Mouse (Mus musculus) lung, postnatal 25 days (tissue): ENCODE measurements around the gene Polr2b.

Source experiments
- DNase-seq: peaks from one replicate; pipeline ENCODE4 v3.0.0; 2022; ENCODE audit warnings: low spot score

Polr2b gene

DNA sequence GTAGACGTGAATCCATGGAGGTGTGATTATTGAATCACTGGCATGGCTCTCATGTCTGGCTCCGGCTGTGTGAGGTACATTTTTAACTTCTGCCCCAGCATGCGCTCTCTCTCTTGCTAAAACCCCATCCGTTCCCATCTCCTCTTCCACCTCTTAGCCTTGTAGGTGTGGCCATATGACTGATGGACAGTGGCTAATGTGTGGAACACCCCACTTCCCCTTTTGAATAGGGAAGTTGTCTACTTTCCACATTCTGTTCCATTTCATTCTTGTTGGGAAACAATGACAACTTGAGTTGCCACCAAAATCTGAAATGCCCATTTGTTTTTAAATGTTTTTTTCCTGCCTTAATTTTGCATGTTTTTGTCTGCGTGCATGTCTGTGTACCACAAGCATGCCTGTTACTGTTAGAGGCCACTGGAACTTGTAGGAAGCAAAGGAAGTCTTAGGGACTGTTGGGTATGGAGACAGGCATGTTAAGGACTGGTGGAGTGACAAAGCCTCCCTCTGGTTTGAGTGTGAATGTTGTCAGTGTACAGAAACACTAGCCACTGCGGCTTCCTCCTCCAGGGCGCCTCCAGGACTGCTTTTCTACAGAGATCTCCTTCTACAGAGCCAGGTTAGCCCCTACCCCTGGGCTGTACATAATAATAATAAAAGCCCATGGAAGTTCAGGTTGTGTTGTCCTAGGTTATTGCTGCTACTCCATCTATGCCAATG lies 17.0 kb upstream of the Polr2b start:
- DNase-seq = peak; percentile 29

DNA sequence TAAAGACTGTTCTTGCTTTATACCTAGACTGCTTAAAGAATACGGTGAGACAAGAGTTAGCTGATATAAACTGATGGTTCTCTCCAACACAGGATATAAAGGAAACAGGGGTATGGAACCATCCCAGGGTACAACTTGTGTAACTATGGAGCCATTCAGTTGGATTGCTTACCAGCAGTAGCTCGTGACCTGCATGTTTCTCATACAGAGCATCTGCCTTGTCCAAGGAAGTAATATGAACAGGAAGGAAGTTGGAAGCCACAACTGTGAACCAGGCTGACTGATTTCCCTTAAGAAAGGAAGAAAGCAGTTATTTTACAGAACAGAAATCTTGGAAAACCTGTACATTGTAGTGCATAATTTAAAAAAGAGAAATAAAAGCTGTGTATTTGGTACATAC lies 10.5 kb upstream of the Polr2b start:
- no peak for DNase-seq

DNA sequence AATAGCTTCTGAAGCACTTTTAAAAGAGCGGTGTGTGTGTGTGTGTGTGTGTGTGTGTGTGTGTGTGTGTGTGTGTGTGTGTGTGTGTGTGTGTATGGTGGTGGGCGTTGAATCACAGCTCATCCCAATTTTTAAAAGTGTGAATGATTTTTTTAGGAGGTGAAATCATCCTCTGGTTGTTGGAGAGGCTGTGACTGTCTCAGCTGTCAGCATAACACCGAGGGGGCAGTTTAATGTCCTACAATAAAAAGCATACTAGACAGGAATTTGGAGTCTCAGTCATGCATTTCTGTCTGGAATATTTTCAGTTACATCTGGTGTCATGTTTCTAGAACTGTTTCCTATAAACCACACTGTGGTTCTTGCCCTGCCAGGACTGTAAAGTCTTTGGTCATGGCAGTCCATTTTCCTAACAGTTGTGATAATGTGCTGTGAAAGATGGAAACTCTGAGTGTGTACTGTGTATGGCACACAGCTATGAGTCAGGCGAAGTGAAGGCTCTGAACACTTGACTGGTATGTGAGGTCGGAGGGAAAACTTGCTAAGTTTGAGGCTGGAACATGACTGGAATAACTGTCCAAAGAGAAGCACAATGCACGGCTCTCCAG lies 8.5 kb upstream of the Polr2b start:
- no peak for DNase-seq

DNA sequence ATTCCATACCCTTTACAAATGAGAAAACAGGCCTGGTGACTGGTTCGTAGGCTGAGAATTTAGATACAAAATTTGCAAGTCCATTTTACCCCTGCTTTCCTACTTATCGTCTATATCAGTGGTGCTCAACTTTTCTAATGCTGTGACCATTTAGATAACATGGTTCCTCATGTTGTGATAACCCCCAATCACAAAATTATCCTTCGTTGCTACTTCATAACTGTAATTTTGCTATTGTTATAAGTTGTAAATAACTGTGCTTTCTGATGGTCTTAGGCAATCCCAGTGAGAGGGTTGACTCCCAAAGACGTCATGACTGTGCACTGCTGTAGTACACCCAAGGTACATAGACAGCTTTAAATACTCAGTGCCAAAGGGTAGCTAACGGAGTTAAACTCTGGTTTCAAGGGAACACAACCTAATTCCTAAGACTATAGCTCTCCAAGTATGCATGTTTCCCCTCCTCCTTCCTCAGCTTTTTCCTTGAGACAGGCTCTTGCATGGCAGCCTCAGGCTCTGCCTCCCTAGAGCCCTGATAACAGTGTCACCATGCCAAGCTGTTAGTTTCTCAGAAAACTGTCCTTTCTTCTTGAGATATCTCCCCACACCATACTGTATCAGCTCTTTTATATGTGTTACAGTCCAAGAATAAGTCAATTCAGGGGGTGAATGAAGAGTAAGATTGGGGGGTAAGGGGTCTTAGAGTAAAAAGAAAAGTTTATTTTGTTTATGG lies 2.0 kb upstream of the Polr2b start:
- no peak for DNase-seq

DNA sequence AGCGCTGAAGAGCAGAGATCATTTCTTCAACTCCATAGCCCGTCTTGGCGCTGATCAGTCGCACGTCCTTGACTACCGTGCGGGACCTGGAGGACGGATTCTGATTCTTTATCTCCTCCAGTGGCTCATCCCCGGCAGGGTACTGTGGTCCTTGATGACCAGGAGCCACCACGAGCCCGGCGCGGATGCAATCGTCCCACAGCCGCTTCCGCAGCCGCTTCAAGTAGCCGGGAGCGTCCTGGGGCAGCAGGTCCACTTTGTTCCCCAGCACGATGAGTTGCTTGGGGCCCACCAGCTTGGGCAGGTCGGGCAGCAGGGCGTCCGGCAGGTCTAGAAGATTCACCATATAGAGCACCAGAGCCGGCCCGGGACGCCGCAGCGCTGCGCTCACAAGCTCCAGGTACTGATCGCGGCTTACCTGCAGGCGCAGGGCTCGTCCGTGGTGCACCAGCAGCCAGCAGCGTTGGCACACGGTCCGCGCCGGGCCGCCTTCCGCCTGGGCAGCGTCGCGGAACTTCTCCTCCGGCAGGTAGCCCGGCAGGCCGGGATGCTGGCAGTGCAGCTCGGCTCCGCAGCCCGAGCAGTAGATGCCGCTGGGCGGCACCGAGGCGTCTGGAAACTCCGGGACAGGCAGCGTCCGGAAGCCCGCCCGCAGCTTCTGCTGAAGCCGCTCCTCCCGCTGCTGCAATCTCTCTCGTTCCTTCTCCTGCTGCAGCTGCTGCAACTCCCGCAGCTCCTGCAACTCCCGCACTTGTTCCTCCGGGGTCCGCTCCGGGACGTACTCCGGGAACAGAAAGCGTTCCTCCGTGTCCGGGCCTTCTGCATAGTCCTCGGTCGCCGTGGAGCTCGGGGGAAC lies 668 bp upstream of the Polr2b start:
- DNase-seq = peak; percentile 8

DNA sequence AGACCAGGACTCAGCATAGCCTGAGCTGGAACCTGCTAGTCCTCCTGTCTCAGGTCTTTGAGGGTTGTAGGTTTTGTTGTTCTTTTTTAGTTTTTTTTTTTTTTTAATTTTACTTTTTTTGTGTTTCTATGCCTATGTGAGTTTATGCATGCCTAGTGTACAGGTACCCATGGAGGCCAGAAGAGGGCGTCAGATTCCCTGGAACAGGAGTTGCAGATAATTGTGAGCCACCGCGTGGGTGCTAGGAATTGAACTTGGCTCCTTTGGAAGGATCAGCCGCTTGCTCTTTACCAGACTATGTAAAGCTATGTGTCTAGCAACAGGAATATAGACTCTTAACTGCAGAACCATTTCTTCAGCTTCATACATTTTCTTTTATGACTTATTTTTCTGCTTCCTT lies 4.3 kb downstream of the Polr2b start:
- no peak for DNase-seq

DNA sequence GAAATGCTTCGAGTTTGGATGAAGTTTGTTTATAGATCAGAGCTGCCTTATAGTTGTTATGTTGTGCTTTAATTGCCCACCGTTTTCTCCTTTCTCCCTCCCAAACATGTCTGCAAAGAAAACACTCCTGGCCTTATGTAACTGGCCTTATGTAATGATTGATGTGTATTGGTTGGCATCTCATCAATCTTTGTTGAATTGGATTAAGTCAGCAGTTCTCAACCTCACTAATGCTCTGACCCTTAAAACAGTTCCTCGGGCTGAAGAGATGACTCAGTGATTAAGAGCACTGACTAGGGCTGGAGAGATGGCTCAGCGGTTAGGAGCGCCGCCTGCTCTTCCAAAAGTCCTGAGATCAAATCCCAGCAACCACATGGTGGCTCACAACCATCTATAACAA lies 5.0 kb downstream of the Polr2b start:
- no peak for DNase-seq

DNA sequence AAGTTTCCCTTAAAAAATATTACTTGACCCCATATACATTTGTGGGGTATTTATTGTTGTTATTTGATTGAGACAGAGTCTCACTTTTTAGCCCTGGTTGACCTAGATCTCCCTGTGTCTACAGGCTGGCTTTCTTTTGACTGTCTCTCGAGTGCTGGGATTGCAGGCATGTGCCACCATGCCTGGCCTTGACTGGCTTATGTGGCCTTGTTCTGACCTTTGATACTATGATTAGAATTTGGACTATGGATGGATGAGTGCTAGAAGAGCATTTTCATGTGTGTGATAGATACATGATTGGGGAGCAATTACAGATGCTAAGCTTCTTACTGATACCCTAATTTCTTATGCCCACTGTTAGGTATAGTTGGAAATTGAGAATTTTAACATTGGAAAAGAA lies 15.0 kb downstream of the Polr2b start:
- no peak for DNase-seq

DNA sequence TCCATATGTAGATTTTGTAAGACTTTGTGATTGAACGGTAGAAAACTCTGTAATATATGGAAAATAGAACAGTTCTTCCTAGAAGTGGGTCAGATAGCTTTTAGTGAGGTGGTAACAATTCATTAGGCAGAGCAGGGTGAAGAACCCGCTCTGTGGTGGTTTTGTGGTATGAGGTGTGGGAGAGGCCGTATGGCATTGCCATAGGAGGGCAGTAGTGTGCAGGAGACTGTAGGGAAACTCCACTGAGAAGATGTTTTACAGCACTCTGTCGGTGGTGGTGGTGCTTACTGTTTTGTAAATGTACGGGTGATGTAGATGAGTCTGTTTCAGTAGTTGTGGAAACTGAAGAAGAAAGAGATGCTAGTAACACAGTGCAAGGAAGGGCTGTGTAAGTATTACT lies 20.2 kb downstream of the Polr2b start:
- no peak for DNase-seq

DNA sequence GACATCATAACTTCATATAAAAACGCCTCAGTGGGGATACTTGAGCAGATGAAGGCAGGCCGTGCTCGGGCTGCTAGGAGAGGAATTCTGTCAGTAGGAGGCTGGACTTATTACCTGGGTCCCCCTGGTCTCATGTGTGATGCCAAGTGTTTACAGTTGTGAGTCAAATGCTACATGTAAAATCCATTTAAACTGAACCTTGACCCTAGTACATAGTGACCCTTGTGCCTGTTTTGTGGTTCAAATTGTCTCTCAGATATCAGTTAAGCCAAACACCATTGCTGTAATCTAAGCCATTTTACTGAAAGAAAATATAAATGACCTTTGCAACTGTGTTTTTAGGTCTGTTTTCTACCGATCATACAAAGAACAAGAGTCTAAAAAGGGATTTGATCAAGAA lies 30.1 kb downstream of the Polr2b start:
- no peak for DNase-seq

DNA sequence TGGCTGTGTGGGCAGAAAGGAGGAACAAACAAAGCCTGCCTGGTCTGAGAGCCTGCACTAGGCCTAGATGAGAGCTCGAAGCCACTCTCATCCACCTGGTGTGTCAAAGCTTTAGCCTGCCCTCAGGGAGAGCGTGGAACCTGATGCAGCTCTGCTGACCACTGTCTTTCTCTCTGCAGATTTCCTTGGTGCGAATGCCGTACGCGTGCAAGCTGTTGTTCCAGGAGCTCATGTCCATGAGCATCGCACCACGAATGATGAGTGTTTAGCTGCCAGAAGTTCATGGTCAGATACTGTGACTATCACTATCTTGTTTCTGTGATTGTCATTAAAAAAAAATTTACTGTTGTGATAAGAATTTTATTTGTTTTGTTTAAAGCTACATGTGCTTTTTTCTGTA lies 39.0 kb downstream of the Polr2b start:
- DNase-seq = no peak

DNA sequence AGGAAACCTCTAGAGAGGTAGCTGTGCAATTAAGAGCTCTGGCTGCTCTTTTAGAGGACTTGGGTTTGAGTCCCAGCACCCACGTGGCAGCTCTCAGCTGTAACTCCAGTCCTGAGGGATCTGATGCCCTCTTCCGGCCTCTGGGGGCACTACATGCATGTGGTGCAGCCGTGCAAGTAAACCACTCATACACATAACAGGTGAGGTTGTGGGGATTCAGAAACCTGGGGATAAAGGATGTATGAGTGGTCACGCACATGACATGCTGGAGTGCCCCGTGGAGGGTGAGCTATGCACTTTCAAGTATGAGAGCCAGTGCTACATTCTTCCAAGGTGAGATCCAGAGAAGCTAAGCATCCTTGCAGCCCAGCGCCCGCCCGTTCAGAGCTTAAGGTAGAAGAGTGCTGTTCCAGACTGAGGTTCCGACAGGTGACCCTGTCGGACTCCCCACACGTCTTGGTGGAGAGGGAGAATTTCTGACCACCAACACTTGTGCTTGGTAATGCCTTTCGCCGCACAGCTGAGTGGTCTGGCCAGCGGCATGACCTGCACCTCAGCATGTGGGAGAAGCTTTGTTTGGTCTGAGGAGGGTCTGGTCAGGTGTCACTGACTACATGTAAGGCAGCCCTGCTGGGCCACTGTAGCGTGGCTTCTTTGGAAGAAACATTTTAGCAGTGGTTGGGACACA lies 40.2 kb downstream of the Polr2b start:
- no peak for DNase-seq

DNA sequence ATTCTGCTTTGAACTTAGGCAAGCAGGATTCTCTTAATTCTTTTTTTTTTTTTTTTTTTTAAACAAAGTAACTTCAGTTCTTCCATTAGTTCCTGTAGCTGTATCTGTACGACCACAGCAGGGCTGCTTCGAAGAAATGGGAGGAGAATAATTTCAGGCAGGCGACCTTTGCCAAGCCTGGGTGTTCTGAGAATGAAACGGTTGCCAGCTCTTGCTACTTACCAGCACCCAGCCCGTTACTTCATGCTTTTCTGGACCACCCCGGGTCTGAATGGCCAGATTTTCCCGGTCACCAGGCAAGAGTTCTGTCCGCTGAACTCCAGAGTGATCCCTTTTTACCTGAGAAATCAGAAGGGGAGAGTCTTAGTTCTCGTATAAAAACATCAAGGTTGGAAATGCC lies 41.7 kb downstream of the Polr2b start:
- no peak for DNase-seq

DNA sequence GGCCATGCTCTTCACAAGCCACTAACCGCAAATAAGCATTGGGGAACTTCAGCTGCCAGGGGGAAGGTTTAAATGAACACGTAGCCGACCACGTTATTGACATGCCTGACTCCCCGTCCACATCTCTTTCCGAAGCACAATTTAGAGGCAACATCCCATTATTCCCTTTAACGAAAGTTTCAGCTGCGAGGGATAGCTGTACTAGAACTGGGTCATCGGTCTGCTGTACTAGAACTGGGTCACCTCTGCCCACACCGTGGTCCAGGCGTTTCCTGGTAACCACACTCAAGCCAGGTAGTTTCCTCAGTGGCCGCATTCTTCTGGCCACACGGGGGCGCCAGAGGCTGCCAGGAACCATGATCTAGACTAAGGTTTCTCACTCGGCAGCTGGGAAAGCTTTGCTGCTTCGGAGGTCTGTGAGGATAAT lies 44.4 kb downstream of the Polr2b start:
- peak; percentile 87 for DNase-seq

DNA sequence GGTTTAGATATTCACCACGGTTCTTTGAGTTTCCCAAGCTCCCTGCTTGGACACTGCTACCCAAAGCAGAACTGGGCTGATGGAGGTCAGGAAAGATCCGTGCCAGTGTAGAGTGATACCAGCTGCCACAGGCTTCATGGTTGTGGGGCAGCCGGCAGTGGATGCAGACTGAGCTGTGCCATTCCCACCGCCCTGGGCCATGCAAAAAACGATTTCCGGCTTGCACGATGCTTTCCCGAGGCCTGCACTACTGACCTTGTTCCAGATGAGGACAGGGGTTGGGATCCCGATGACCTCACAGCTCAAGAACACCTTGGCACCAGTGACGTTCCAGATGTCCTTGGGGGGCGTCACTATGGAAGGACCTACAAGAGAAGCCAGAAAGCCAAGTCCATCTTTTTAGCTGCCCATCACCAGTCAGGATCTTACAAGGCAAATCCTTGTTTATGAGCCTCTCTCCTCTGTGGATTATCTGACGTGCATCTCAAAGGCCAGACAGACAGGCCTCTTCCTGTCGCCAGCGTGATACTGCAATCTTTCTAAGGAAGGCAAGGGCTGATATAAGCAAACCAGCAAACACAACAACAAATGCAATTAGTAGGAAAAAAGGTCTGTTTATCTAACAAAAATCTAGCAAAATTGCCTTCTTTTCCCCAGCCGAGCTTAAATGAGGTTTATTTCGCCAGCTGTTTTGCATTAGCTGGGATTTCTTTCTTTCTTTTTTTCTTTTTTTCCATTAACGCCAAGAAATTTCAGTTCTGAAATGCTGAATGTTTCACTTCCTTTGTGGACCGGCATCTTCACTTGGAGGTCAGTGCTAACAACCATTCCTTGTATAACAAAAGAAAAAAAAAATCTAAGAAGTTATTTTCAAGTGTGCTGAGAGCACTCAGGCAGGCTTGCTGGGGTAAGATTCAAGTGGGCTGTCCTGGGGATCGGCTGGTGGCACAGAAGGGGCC lies 45.6 kb downstream of the Polr2b start:
- no peak for DNase-seq

DNA sequence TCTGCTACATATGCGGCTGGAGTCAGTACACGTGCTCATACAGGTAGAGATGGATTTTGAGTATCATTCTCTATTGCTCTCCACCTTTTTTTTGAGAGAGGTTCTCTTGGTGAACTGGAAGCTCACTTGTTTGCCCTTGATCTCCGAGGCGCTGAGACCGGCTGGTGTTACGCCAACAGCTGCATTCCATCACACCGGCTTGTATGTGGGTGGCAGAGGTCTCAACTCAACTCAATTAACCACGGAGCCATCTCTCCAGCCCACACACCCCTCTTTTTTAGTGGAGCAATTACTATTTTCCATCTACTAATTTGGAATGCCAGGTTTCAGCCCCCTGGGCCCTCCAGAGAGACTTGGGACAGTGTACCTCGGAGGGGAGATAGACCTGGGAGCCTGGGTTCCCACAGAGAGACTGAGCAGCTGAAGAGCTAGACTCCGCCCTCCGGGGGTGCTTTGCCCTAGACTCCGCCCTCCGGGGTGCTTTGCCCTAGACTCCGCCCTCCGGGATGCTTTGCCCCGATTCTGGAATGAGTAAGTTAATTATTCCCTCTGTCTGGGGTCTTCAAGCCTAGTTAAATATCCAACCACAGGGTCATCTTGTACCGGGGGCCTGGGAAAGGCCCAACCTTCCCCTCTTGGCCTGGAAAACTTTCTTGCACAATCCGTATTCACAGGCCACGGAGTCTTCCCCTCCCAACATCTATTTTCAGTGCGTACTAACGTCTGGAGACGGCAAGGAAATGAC lies 47.6 kb downstream of the Polr2b start:
- DNase-seq = peak; percentile 80

DNA sequence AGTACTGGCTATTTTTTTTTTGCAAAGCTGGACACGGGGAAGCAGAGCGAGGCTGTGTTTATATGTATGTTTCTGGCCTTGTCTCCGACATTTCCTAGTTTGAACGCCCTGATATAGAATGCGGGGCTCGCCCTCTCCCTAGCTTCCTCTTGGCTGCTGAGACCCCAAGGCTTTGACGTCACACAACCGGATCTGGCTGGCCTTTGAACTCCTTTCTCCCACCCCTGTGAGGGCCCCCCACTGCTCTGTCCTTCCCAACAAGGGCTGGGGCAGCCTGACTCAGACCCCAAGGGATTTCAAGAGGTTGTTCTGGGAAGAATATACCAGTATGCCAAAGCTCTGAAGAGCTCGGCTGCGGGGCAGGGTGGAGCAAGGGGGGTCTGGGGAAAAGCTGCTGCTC lies 48.4 kb downstream of the Polr2b start:
- DNase-seq = peak; percentile 67

DNA sequence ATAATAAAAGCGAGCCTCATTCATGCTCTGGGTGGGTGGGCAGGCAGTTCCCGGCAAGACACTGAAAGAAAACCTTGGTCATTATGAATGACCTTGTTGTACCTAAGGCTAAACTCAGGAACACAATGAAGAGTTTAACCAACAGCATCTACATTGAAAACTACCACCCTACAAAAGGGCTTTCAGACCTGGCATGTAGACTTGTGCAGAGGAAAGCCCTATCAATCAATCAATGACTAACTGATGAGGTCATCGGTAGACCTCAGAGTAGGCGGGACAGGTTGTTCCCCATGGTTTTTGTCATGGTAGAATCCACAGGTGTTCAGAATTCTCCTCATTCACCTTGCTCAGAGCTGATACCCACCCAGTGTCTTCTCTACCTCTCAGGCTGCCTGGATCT lies 50.0 kb downstream of the Polr2b start:
- DNase-seq = no peak

DNA sequence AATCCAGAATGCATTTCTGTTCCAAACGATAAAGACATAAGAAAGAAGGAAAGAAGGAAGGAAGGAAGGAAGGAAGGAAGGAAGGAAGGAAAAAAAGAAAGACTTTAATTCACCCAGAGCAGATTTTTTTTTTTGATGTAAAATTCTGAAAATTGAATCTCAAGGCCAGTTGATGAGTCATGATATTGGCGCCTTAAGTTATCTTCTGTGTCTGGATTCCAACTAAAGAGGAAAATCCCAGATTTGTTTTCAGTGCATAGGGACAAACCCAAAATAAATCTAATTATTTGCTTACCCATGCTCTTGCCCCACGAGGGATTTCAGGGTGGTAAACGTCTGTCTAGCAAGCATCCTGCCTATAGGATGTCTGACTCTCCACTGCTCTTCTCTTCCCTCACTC lies 51.1 kb downstream of the Polr2b start:
- DNase-seq = no peak

DNA sequence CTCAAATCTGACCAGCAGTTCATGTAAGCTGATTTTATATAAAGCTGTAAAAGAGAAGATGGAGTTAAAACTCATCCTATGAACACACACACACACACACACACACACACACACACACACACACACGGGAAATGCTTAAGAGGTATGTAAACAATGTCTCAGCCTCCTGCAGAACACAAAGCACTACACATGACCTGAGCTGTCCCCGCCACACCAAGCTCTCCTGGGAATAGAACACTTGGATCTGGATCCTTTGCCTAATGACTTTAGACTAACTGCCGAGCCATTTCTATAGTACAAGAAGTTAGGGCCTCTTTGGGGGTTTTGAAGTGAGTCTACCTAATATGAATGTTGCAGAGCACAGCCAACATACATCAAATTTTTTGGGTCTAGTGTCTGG lies 52.2 kb downstream of the Polr2b start:
- no peak for DNase-seq
